Mouse (Mus musculus): ENCODE data around the gene H2-DMb2. TPM values are rescaled to one million over a fixed set of nuclear protein-coding genes. Genes with fewer than 3 reads are reported as not detected.
"Not testable (repeated sequence)": the region's sequence is repeated elsewhere in the genome, so short reads cannot be mapped to it uniquely, and the experiment has no call there.

Gene H2-DMb2
- polyA plus RNA-seq, 1 experiment = not detected

- Histone ChIP-seq H3K36me3 (ENCODE audit: control insufficient read depth) (no peaks in the 10 kb centered on the region), H3K9me3 (ENCODE audit: control insufficient read depth, low read length) (no peaks in the 10 kb centered on the region), H3K4me3 (replicated peaks) (no peak overlapping the region), H3K4me1 (ENCODE audit: control insufficient read depth) (peaks cover 17% of the 10 kb centered on the region), H3K27me3 (ENCODE audit: control insufficient read depth) (peaks cover 48% of the 10 kb centered on the region)
- TF ChIP-seq TAL1 (IDR thresholded peaks at IDR 0.05; ENCODE audit: low read length) = no peak
- no peak for TF ChIP-seq GATA1 (IDR thresholded peaks at IDR 0.05; ENCODE audit: low read length)
Measured at GRCm38 (mm10) chr17:34141448-34141847, 1.7 kb upstream of the H2-DMb2 start.

- TF ChIP-seq TAL1 (IDR thresholded peaks at IDR 0.05; ENCODE audit: low read length) = no peak
- no peak for TF ChIP-seq GATA1 (IDR thresholded peaks at IDR 0.05; ENCODE audit: low read length)
- Histone ChIP-seq H3K36me3 (ENCODE audit: control insufficient read depth) (no peaks in the 10 kb centered on the region), H3K9me3 (ENCODE audit: control insufficient read depth, low read length) (no peaks in the 10 kb centered on the region), H3K4me1 (ENCODE audit: control insufficient read depth) (peaks cover 17% of the 10 kb centered on the region), H3K27me3 (ENCODE audit: control insufficient read depth) (peaks cover 38% of the 10 kb centered on the region), H3K4me3 (replicated peaks) (no peak overlapping the region)
Measured at GRCm38 (mm10) chr17:34142456-34143010, 574 bp upstream of the H2-DMb2 start.

- H3K4me1 ChIP-seq (ENCODE audit: control insufficient read depth) = peaks cover 17% of the 10 kb centered on the region
- no peak for TF ChIP-seq TAL1 (IDR thresholded peaks at IDR 0.05; ENCODE audit: low read length)
- no peak for TF ChIP-seq GATA1 (IDR thresholded peaks at IDR 0.05; ENCODE audit: low read length)
- H3K4me3 ChIP-seq (replicated peaks) = no peak overlapping the region
- no peaks in the 10 kb centered on the region for H3K9me3 ChIP-seq (ENCODE audit: control insufficient read depth, low read length)
- peaks cover 29% of the 10 kb centered on the region for H3K27me3 ChIP-seq (ENCODE audit: control insufficient read depth)
- H3K36me3 ChIP-seq (ENCODE audit: control insufficient read depth) = no peaks in the 10 kb centered on the region
Measured at GRCm38 (mm10) chr17:34143461-34143860, 354 bp downstream of the H2-DMb2 start.

- not testable (repeated sequence) for H3K4me3 ChIP-seq (replicated peaks); H3K36me3 ChIP-seq (ENCODE audit: control insufficient read depth); H3K9me3 ChIP-seq (ENCODE audit: control insufficient read depth, low read length)
- H3K27me3 ChIP-seq (ENCODE audit: control insufficient read depth) = peaks cover 21% of the 10 kb centered on the region
- H3K4me1 ChIP-seq (ENCODE audit: control insufficient read depth) = peaks cover 17% of the 10 kb centered on the region
Measured at GRCm38 (mm10) chr17:34144221-34144620, 1.1 kb downstream of the H2-DMb2 start.

GRCm38 (mm10) chr17:34144960-34145371 is 1.9 kb downstream of the H2-DMb2 start:
- TF ChIP-seq GATA1 (IDR thresholded peaks at IDR 0.05; ENCODE audit: low read length) (no peak), TAL1 (IDR thresholded peaks at IDR 0.05; ENCODE audit: low read length) (no peak)
- Histone ChIP-seq H3K4me3 (replicated peaks) (no peak overlapping the region), H3K36me3 (ENCODE audit: control insufficient read depth) (no peaks in the 10 kb centered on the region), H3K27me3 (ENCODE audit: control insufficient read depth) (peaks cover 14% of the 10 kb centered on the region), H3K4me1 (ENCODE audit: control insufficient read depth) (peaks cover 11% of the 10 kb centered on the region), H3K9me3 (ENCODE audit: control insufficient read depth, low read length) (no peaks in the 10 kb centered on the region)

GRCm38 (mm10) chr17:34152923-34153322 is 9.8 kb downstream of the H2-DMb2 start, which contains the start of gene H2-DMb1:
Gene H2-DMb1, plus strand, starts transcription at chr17:34153072.
- H3K27me3 ChIP-seq (ENCODE audit: control insufficient read depth) = no peaks in the 10 kb centered on the region

GRCm38 (mm10) chr17:34155534-34155933 is 12.4 kb downstream of the H2-DMb2 start:
- Histone ChIP-seq H3K9me3 (ENCODE audit: control insufficient read depth, low read length) (no peaks in the 10 kb centered on the region), H3K4me3 (replicated peaks) (no peak overlapping the region), H3K27me3 (ENCODE audit: control insufficient read depth) (no peaks in the 10 kb centered on the region), H3K36me3 (ENCODE audit: control insufficient read depth) (no peaks in the 10 kb centered on the region), H3K4me1 (ENCODE audit: control insufficient read depth) (no peaks in the 10 kb centered on the region)
- TF ChIP-seq GATA1 (IDR thresholded peaks at IDR 0.05; ENCODE audit: low read length) (no peak), TAL1 (IDR thresholded peaks at IDR 0.05; ENCODE audit: low read length) (no peak)

More at GRCm38 (mm10) chr17:34152923-34153322, 9.8 kb downstream of the H2-DMb2 start, which contains the start of gene H2-DMb1:
- no peaks in the 10 kb centered on the region for H3K9me3 ChIP-seq (ENCODE audit: control insufficient read depth, low read length)
- H3K36me3 ChIP-seq (ENCODE audit: control insufficient read depth) = no peaks in the 10 kb centered on the region
- no peaks in the 10 kb centered on the region for H3K4me1 ChIP-seq (ENCODE audit: control insufficient read depth)
- TF ChIP-seq GATA1 (IDR thresholded peaks at IDR 0.05; ENCODE audit: low read length) (no peak), TAL1 (IDR thresholded peaks at IDR 0.05; ENCODE audit: low read length) (no peak)
- no peak within 1 kb of the TSS for H3K4me3 ChIP-seq (replicated peaks)

- Histone ChIP-seq H3K4me1 (ENCODE audit: control insufficient read depth) (no peaks in the 10 kb centered on the region), H3K27me3 (ENCODE audit: control insufficient read depth) (peaks cover 4% of the 10 kb centered on the region; the same call in 1 of the 2 replicates), H3K9me3 (ENCODE audit: control insufficient read depth, low read length) (peaks cover 6% of the 10 kb centered on the region), H3K4me3 (replicated peaks) (no peak overlapping the region), H3K36me3 (ENCODE audit: control insufficient read depth) (no peaks in the 10 kb centered on the region)
- TF ChIP-seq GATA1 (IDR thresholded peaks at IDR 0.05; ENCODE audit: low read length) = no peak
- TF ChIP-seq TAL1 (IDR thresholded peaks at IDR 0.05; ENCODE audit: low read length) = no peak
Measured at GRCm38 (mm10) chr17:34164202-34164895, 21.2 kb downstream of the H2-DMb2 start.

GRCm38 (mm10) chr17:34165033-34165730 is 22.1 kb downstream of the H2-DMb2 start:
- TF ChIP-seq GATA1 (IDR thresholded peaks at IDR 0.05; ENCODE audit: low read length) = no peak
- no peak for TF ChIP-seq TAL1 (IDR thresholded peaks at IDR 0.05; ENCODE audit: low read length)
- no peak overlapping the region for H3K4me3 ChIP-seq (replicated peaks)
- no peaks in the 10 kb centered on the region for H3K36me3 ChIP-seq (ENCODE audit: control insufficient read depth)
- no peaks in the 10 kb centered on the region for H3K4me1 ChIP-seq (ENCODE audit: control insufficient read depth)
- H3K27me3 ChIP-seq (ENCODE audit: control insufficient read depth) = peaks cover 4% of the 10 kb centered on the region; the same call in 1 of the 2 replicates
- H3K9me3 ChIP-seq (ENCODE audit: control insufficient read depth, low read length) = peaks cover 8% of the 10 kb centered on the region
